Mouse (Mus musculus) cerebellum, postnatal 14 days (tissue): Measurements from ENCODE around the gene Ankrd6.

Source experiments
- DNase-seq, 2 experiments: peaks; one replicate each; pipeline ENCODE4 v3.0.0; 2021; ENCODE audit warnings: mixed read lengths in 2 of 2

Gene Ankrd6

GRCm38 (mm10) chr4:32757430-32757829 is 193.2 kb downstream of the Ankrd6 start:
- DNase-seq: no peak
